Mouse (Mus musculus): ENCODE measurements around the gene Phldb1. TPM values are rescaled to one million over a fixed set of nuclear protein-coding genes. Genes with fewer than 3 reads are reported as not detected.
"Not testable (repeated sequence)": the region's sequence is repeated elsewhere in the genome, so short reads cannot be mapped to it uniquely, and the experiment has no call there.

Gene Phldb1
- total and polyA plus RNA-seq, 3 experiments, result 13.8 to 23.0 TPM; not detected in 1

- peak overlapping the region; percentile 58 for H3K9ac ChIP-seq (ENCODE audit: control insufficient read depth, low read depth, low read length, poor library complexity, severe bottlenecking)
- not testable (repeated sequence) for H3K27me3 ChIP-seq (ENCODE audit: control insufficient read depth in 1 of 2, insufficient read depth in 2 of 2, low read length in 2 of 2); H3K9me3 ChIP-seq (replicated peaks; ENCODE audit: insufficient read depth, low read length)
- H3K79me2 ChIP-seq (ENCODE audit: control insufficient read depth, insufficient read depth, low read length, poor library complexity), result peaks cover 38% of the 10 kb centered on the region
- DNase-seq (ENCODE audit: low read depth, low spot score), result peak; percentile 25
- H3K4me3 ChIP-seq (ENCODE audit: control insufficient read depth in 1 of 2, insufficient read depth in 1 of 2, low read depth in 2 of 2, low read length in 2 of 2), result peak overlapping the region; percentile 95 to 99
- peaks cover 4 to 35% of the 10 kb centered on the region in 2 experiments for H3K36me3 ChIP-seq (ENCODE audit: control insufficient read depth in 1 of 2, insufficient read depth in 2 of 2, low read length in 2 of 2)
- peaks cover 7 to 15% of the 10 kb centered on the region in 2 experiments; a peak in 3 of 4 replicates for H3K4me1 ChIP-seq (ENCODE audit: control insufficient read depth in 1 of 2, insufficient read depth in 2 of 2, low read length in 2 of 2)
- H3K27ac ChIP-seq (ENCODE audit: control insufficient read depth, low read depth, low read length), result peak overlapping the region; percentile 38
- TF ChIP-seq MYC (IDR thresholded peaks at IDR 0.05; ENCODE audit: low read depth, low read length), result peak; percentile 60; the same call in 1 of the 2 replicates
- TF ChIP-seq ZNF384 (IDR thresholded peaks at IDR 0.05; ENCODE audit: low read depth, low read length), result peak; percentile 5; the same call in 1 of the 2 replicates
- TF ChIP-seq TBP (IDR thresholded peaks at IDR 0.05; ENCODE audit: low read depth, low read length), result peak; percentile 85
Observed at GRCm38 (mm10) chr9:44768029-44768394, 33.0 kb upstream of the Phldb1 start.

- peak within 1 kb of the TSS; percentile 91 for H3K9ac ChIP-seq (ENCODE audit: control insufficient read depth, low read depth, low read length, poor library complexity, severe bottlenecking)
- peaks cover 7 to 16% of the 10 kb centered on the region in 2 experiments; a peak in 3 of 4 replicates for H3K4me1 ChIP-seq (ENCODE audit: control insufficient read depth in 1 of 2, insufficient read depth in 2 of 2, low read length in 2 of 2)
- peaks cover 42% of the 10 kb centered on the region for H3K79me2 ChIP-seq (ENCODE audit: control insufficient read depth, insufficient read depth, low read length, poor library complexity)
- TF ChIP-seq BHLHE40 (IDR thresholded peaks at IDR 0.05; ENCODE audit: borderline replicate concordance, low read depth, low read length), result no peak
- TF ChIP-seq JUND (IDR thresholded peaks at IDR 0.05; ENCODE audit: low read depth, low read length), result no peak
- TF ChIP-seq ZMIZ1 (IDR thresholded peaks at IDR 0.05; ENCODE audit: low read depth, low read length), result no peak
- peak; percentile 80; the same call in 1 of the 2 replicates for TF ChIP-seq CHD1 (IDR thresholded peaks at IDR 0.05; ENCODE audit: low read depth, low read length)
- no peak for TF ChIP-seq NRF1 (IDR thresholded peaks at IDR 0.05; ENCODE audit: insufficient read depth, low read depth, low read length, poor library complexity, severe bottlenecking)
- no peak for TF ChIP-seq MEF2A (IDR thresholded peaks at IDR 0.05; ENCODE audit: extremely low read depth, insufficient replicate concordance, low read depth, low read length, poor library complexity, severe bottlenecking)
- peak; percentile 13; the same call in 1 of the 2 replicates for TF ChIP-seq MAZ (IDR thresholded peaks at IDR 0.05; ENCODE audit: low read depth, low read length)
- TF ChIP-seq MAFK (IDR thresholded peaks at IDR 0.05; ENCODE audit: borderline replicate concordance, low read depth, low read length), result no peak
- peak; percentile 68 to 73; a peak in 3 of 4 replicates for TF ChIP-seq POLR2A (IDR thresholded peaks at IDR 0.05; ENCODE audit: control insufficient read depth in 1 of 2, insufficient read depth in 1 of 2, low read depth in 1 of 2, low read length in 2 of 2, poor library complexity in 1 of 2)
- no peak for TF ChIP-seq GATA1 (IDR thresholded peaks at IDR 0.05; ENCODE audit: low read depth, low read length)
- no peak; the same call in 1 of the 2 replicates for TF ChIP-seq POLR2AphosphoS2 (IDR thresholded peaks at IDR 0.05; ENCODE audit: low read length)
- TF ChIP-seq MYC (IDR thresholded peaks at IDR 0.05; ENCODE audit: low read depth, low read length), result 0 out of 2 replicates have a peak, but pooled peaks have one; percentile 63
- TF ChIP-seq E2F4 (IDR thresholded peaks at IDR 0.05; ENCODE audit: borderline replicate concordance, low read depth, low read length), result no peak
- TF ChIP-seq TAL1 (IDR thresholded peaks at IDR 0.05; ENCODE audit: low read length), result no peak
- TF ChIP-seq NELFE (IDR thresholded peaks at IDR 0.05; ENCODE audit: low read depth, low read length), result peak; percentile 82
- TF ChIP-seq USF1 (IDR thresholded peaks at IDR 0.05; ENCODE audit: low read depth, low read length), result no peak
- 0 out of 2 replicates have a peak, but pooled peaks have one; percentile 5 for TF ChIP-seq TCF12 (IDR thresholded peaks at IDR 0.05; ENCODE audit: low read depth, low read length)
- peak; percentile 89 for TF ChIP-seq TBP (IDR thresholded peaks at IDR 0.05; ENCODE audit: low read depth, low read length)
- no peak; the same call in 1 of the 2 replicates for TF ChIP-seq CHD2 (IDR thresholded peaks at IDR 0.05; ENCODE audit: low read length)
- TF ChIP-seq RCOR1 (IDR thresholded peaks at IDR 0.05; ENCODE audit: low read depth, low read length), result no peak
- TF ChIP-seq ZKSCAN1 (IDR thresholded peaks at IDR 0.05; ENCODE audit: low read depth, low read length), result no peak
- no peak for TF ChIP-seq RAD21 (IDR thresholded peaks at IDR 0.05; ENCODE audit: low read depth, low read length)
- 0 out of 2 replicates have a peak, but pooled peaks have one; percentile 13 for TF ChIP-seq ETS1 (IDR thresholded peaks at IDR 0.05; ENCODE audit: low read depth, low read length)
- TF ChIP-seq SMC3 (IDR thresholded peaks at IDR 0.05; ENCODE audit: low read depth, low read length), result no peak
- TF ChIP-seq GABPA (IDR thresholded peaks at IDR 0.05; ENCODE audit: low read depth, low read length), result no peak
- peak; percentile 66; the same call in 1 of the 2 replicates for TF ChIP-seq SIN3A (IDR thresholded peaks at IDR 0.05; ENCODE audit: low read length)
- peak; percentile 78 for TF ChIP-seq ZNF384 (IDR thresholded peaks at IDR 0.05; ENCODE audit: low read depth, low read length)
- TF ChIP-seq MYB (IDR thresholded peaks at IDR 0.05; ENCODE audit: low read depth, low read length), result no peak
Observed at GRCm38 (mm10) chr9:44767101-44768028, 32.4 kb upstream of the Phldb1 start, which contains the start of the genes Arcn1 and Ift46. Gene Arcn1 (minus strand): TSS chr9:44767845. Gene Ift46 (plus strand): TSS chr9:44767908.

More at GRCm38 (mm10) chr9:44767101-44768028, 32.4 kb upstream of the Phldb1 start, which contains the start of the genes Arcn1 and Ift46:
- Histone ChIP-seq H3K4me3 (ENCODE audit: control insufficient read depth in 1 of 2, insufficient read depth in 1 of 2, low read depth in 2 of 2, low read length in 2 of 2) (peak within 1 kb of the TSS; percentile 95 to 99), H3K27ac (ENCODE audit: control insufficient read depth, low read depth, low read length) (peak within 1 kb of the TSS; percentile 92), H3K27me3 (ENCODE audit: control insufficient read depth in 1 of 2, insufficient read depth in 2 of 2, low read length in 2 of 2) (no peaks in the 10 kb centered on the region), H3K36me3 (ENCODE audit: control insufficient read depth in 1 of 2, insufficient read depth in 2 of 2, low read length in 2 of 2) (peaks cover 5 to 38% of the 10 kb centered on the region in 2 experiments), H3K9me3 (replicated peaks; ENCODE audit: insufficient read depth, low read length) (no peaks in the 10 kb centered on the region)
- peak; percentile 95 for DNase-seq (ENCODE audit: low read depth, low spot score)
